Mouse (Mus musculus) heart, adult 18-20 months (tissue): Measurements from ENCODE around the gene Gpr152. TPM values are rescaled to one million over a fixed set of nuclear protein-coding genes. Genes with fewer than 3 reads are reported as not detected.
A peak's percentile ranks its signal among the peaks of the same experiment; 100 is the strongest.

Experiments used
- DNase-seq, 2 experiments: peaks; one replicate each; pipeline ENCODE4 v3.0.0; 2021 to 2022; ENCODE audit warnings: mixed read lengths in 1 of 2
- long read RNA-seq, 2 experiments: library from polyadenylated mRNA; stranded (forward); transcript quantifications; one replicate each; pipeline ENCODE4 v2.0.0; 2021
- total RNA-seq, 2 experiments: library from RNA; stranded (reverse); gene quantifications; 2 replicates each; pipeline ENCODE4 v1.2.3; 2021

Gpr152 gene
- under 1 TPM in 1 of 2 experiments, not detected in 1; 0.08 TPM for total RNA-seq
- long read RNA-seq, experiment 1, result 0 reads
- long read RNA-seq, experiment 2, result 0 reads

DNA sequence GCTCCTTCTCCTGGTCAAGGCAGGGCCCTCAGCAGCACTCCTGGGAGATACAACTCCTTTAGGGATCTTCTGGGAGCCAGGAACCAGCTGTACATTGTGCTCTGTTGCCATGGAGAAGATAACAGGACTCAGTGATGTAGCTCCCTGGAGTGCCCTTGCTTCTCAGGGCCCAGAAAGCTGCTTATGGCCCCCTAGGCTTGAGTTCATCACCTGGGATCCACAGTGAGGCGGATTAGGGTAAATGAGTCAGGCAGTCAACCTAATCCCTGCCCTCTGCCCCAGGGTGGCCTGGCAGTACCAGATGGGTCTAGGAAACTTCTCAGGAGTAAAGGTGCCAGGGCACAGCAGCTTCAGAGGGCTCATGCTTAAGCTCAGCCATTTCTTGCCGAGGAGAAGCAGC lies at the start of gene Gpr152:
TSS of gene Gpr152 (plus strand) at position 342 of the 400 bp plus-strand sequence.
- DNase-seq, result no peak

DNA sequence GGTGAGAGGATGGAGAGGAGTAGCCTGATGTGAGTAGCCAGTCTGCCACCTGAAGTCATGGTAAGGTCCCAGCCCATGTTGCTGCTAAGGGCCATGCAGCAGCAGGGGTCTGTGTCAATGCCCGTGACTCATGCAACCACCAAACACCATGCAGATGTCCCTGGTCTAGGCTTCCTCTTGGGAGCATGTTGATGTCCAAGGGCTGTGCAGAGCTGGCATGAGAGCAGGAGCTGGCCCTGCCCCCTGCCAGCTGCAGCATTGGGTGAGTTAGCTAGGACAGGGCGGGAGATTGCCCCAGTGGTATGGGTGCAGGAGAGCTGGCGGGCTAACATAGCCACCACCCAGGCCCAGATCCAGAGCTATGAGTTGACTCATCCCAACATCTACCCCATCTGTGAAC lies 49.1 kb upstream of the Gpr152 start:
- no peak for DNase-seq

DNA sequence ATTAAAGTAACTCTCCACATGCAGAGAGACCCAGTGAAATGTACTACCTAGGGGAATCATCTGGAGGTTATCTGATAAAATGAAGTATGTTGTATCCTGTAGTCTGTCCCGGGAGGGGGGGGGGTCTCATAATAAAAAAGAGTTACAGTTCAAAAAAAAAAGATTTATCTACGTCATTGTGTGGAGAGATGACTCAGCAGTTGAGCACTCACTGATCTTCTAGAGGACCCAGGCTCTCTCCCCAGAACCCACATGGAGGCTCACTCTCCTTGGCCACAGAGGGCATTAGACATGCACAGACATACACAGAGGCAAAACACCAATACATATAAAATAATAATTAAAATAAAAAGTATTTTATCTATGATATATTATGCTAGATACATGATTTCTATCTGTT lies 48.2 kb upstream of the Gpr152 start:
- no peak for DNase-seq

DNA sequence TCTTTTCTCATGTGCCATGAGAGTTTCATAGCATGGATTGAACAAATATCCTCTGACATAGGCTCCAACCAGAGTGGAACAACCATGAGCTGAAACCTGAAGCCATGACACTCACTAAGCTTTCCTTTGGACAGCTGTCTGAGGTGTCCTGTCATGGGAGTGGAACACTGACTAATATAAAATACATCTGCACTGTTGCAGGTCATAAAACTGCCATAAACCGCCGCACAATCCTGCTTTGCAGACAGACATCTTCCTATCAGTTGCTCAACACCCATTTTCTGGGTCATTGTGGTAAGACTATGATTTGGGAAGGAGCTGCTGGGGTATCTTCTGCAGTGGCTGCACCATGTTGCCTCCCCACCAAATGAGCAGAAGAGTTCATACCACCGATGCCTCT lies 46.8 kb upstream of the Gpr152 start:
- no peak for DNase-seq

DNA sequence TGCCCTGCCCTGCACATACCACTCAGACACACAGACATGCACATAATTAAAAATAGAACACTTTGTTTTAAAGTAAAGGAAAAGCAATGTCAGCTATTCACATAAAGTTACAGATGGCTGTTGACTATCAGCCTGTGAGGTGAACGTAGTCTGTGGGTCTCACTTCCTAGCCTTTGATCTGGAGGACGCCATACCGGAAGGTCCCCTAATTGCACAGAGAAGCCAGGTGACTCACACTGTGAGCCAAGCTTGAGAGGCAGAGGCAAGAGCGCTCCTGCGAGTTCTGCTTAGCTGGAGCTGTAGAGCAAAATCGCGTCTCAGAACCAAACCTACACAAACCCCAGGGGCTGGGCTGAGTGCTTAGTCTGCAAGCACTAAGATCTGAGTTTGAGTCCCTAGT lies 45.8 kb upstream of the Gpr152 start:
- DNase-seq, result no peak

DNA sequence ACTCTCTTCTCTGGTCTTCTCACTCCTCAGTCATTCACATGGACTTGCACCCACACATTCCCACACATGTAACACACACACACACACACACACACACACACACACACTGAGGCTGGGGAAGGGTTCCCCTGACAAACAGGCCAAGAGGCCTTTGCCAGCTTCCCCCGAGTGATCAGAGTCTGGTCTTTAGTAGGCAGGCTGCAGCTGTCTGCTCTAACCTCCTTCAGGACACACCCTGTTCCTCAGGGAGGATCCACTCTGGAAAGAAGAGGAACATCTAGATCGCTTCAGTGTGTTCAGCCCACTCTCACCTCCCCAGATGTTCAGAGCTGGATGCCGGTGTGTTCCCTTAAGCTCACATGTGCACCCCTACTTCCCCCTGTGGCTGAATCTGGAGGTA lies 45.2 kb upstream of the Gpr152 start:
- no peak for DNase-seq

DNA sequence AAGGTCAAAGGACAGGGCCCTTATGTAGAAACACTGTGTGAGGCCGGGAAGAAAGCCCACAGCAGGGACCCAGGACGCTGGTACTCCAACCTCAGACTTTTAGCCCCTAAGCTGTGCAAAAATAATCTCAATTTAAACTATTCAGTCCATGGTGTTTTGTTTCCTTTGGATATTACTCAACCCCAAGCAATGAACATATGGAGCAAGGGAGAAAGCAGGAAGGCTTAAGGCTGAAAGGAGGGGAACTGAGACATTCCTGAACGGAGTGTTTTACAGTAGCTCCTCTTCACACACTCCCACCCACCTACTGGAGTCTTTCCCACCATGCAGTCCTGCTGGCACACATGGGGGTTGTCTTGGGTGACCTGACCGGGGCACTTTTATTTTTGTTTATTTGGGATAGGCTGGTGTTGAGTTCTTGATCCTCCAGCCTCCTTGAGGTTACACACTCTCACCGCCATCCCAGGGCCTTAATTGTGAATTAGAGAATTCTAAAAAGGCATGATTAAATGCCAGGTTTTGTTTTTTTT lies 44.7 kb upstream of the Gpr152 start:
- DNase-seq, result no peak

DNA sequence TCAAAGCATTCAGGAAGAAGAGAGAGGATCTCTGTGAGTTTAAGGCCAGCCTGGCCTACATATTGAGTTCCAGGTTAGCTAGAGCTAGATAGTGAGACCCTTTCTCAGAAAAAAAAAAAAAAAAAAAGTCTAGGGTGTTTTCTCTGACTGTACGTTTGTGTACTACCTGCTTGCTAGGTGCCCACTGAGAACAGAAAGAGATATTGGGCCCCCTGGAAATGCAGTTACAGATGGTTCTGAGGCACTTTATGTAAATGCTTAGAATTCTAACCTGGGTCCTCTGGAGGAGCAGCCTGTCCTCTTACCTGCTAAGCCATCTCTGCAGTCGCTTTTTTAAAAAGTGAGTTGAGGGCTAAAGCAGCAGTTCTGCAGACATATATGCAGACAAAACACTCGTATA lies 43.8 kb upstream of the Gpr152 start:
- DNase-seq, result no peak

DNA sequence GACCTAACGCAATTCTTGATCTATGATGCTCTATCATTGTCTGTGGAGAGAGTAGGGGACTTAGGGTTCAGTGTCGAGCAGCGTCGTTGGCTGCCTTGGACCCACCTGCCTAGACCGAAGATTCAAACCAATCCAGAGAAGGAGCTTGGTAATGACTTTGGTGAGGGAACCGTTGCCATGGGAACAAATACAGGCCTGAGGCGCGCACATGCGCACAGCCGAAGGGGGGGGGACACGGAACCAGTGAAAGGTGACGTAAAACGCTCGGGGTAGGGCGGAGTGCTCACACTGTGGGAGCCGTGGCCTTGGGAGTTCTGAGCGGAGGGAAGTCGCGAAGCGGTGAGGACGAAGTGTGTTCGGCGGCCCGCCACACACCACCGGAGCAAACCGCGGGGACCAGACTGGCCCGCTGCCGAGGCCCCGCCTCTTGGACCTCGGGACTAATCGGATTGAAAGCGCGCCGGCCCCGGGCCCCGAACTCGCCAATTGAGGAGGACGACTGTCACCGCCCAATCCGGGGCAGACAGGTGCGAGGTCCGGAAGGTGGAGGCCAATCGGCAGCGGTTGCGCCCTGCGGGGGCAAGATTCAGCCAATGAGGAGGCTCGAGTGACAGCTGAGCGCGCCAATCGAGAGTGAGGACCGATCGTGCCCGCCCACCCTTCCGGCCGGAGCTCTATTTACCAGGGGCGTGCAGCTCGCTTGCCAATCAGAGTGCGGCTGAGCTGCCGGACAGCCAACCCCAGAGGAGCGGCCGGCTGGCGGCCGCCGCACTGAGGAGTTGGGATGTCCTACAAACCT lies 42.7 kb upstream of the Gpr152 start, which contains the start of gene Cdk2ap2:
TSS of gene Cdk2ap2 (plus strand) at position 541 of the 799 bp plus-strand sequence.
- DNase-seq, result peak; percentile 100

DNA sequence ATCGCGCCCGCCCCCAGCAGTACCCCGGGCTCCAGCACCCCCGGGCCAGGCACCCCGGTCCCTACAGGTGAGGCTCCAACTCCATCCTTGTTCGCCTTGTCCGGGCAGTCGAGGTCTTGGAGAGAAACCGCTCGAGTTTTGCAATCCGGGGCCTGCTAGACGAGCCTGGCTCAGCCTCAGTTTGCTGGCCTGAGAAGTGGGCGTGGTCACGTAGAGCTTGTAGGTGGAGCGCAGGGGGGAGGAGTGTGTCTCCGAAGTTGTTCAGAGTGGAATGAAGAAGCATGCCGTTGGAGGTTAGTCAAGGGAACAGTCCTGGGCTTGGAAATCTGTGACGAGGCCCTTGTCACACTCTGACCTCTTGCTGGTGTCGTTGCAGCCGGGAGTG lies 42.2 kb upstream of the Gpr152 start:
- DNase-seq, result no peak

DNA sequence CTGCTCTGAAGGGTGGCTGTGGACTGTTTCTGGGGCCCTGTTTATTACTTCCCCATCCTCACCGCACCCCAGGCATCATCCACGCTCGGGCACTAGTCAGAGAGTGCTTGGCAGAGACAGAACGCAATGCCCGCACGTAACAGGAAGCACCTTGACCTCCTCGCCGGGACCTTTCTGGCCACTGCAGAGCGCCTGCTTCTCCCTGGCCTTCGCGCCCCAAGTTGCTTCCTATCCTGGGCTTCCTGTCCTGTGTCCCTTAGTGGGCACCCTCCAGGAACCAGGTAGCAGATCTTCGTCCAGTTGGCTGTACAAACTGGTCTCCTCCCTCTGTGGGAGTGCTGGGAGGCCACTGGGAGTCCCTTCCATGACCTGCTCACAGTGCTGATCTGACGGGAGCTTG lies 41.2 kb upstream of the Gpr152 start:
- DNase-seq, result peak; percentile 12 to 29

DNA sequence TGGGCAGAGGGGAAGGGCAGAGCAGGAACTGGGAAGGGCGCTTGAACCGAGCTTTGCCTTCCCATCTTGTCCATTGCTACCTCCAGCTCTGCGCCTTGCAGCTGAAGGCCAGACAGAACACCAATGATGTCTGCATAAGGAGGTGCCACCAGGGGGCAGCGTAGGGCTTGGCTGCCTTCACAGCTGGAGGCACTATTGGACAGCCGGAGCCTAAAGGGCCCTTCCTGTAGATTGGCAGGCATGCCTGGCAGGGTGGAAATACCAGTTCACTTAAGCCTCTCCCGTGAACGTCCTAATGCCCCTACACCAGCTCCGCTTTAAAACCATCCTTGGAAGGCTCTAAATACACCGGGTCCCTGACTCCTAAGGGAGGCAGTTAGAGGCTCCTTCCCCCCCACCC lies 40.5 kb upstream of the Gpr152 start:
- peak; percentile 94 for DNase-seq

DNA sequence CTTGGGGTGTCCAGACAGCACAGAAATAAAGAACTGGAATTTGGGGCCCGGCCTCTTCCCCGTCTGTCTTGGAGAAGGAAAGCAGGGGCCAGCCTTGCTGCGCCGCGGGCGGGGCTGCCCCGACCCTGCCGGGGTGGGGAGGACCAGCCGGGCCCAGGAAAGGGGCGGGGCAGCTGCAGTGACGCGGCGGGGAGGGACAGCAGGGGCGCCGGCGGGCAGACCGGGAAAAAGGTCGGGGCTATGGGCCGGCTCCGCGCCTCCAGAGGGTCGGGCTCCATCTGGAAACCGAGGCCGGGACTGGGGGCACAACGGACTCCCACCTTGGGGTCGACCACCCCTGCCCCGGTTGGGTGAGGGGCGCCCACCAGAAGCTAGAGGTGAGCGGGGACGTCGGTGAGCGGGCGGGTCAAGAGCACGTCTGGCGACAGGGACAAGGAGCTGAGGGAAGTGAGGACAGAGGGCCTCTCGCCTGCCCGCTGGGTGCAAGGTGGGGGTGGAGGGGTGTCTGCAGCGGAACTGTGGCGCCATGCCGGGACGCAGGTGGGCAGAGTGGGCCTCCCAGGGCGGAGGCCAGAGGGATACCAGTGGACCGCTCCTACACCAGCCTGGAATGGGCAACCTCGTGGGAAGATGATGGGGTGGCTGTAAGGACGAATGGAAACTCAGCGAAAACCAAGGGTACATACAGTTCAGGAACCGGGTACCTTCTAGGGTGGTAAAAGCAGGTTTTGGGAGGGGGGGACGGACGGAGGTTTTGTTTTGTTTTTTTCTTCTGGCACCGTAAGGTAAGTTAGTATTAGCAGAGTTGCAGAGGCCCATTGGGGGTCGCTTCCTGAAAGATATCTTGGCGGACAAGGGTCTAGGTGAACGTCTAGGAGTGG lies 39.5 kb upstream of the Gpr152 start, which contains the start of gene Pitpnm1:
TSS of gene Pitpnm1 (plus strand) at position 162 of the 881 bp plus-strand sequence.
- peak; percentile 88 to 90 for DNase-seq

DNA sequence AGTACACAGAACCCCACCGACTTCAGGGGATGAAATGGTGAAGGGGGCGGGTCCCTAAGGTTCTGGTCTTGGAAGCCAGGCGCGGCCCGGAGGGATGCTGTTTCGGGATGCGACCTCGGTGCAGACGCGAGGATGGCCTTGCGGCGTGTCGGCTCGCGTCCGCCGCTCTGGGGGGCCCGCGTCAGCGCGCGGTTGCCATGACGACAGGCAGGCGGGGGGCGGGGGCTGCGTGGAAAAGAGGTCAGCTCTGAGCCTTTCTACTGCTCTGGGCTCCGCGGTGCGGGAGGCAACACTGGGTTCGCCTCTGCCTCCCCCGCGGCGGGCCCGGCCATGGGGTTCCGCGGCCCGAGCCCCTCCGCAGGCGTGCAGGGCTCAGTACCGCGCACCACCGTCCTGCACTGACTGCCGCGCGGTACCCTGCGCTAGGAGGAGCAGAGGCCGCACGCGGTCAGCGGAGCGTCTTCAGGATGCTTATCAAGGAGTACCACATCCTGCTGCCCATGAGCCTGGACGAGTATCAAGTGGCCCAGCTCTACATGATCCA lies 38.8 kb upstream of the Gpr152 start:
- DNase-seq, result peak; percentile 31 to 32

DNA sequence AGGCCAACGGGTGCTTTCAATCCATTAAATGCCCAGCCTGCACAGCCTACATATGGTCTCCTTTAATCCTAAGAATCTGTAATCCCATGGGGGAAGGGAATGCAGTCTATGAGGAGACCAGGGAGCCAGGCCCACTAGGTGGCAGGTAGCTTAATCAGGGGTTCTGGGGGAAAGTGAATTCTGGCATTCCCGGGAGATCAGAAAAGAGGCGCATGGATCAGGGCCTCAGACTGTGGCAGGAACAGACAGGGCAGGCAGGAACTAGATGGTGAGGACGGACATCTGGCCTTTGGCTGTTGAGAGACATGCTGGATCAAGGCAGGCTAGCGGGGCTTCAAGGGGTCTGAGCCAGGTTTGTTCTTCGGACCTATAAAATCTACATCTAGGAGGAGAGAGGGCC lies 38.1 kb upstream of the Gpr152 start:
- no peak for DNase-seq

DNA sequence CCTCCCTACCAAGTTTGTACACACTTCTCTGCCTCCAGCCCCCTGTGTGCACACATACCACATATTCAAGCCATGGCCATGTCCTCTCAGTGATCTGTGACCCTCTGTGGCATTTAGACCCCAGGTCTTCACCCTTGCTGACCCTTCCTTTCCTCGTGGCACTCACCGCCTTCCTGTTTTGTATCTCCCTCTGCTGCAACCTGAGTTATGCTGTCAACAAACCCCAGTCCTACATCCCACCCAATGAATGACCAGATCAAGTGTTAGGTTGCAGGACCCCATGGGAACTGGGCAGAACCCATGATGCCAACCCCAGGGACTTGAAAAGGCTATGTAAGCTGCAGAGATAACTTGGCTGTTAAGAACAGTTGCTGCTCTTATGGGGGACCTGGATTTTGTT lies 37.5 kb upstream of the Gpr152 start:
- no peak for DNase-seq

DNA sequence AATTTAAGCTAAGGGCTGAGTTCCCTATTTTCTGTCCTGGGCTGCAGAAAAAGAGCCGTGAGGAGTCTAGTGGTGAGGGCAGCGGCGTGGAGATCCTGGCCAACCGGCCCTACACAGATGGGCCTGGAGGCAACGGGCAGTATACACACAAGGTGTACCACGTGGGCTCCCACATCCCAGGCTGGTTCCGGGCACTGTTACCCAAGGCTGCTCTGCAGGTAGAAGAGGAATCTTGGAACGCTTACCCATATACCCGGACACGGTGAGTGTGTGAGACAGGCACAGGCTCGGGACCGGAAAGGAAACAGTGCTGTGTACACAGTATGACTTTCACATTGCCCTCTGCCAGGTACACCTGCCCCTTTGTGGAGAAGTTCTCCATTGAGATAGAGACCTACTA lies 37.0 kb upstream of the Gpr152 start:
- no peak for DNase-seq

DNA sequence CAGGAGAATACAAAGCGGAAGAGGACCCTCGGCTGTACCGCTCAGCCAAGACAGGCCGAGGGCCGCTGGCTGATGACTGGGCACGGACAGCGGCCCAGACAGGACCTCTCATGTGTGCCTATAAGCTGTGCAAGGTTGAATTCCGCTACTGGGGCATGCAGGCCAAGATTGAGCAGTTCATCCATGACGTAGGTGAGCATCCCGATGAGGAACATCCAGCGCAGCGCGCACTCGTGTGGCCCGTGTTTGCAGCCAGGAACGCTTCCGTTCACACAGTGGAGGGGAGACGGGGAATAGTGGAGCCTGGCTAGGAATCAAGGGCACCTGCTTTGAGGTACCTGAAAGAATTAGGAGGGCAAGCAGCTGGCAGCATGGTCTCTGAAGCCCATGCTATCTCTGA lies 36.3 kb upstream of the Gpr152 start:
- no peak for DNase-seq

DNA sequence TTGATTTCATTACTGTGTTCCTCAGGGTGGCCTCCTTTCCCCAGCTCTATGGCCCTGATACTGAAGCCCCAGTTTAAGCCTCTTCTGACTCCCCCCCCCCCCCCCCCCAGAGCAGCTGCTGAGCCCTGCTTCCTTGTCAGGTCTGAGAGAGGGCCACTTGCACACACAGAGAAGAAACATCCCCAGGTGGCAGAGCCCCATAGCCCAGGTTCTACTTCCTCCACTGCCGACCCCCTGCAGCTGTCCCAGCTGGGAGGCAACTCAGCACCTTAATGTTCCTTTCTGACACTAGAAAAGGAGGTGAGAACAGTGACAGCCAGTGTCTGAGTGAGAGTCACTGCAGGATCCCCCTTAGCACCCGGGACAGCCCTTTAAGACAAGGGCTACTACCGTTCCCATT lies 35.8 kb upstream of the Gpr152 start:
- no peak for DNase-seq

DNA sequence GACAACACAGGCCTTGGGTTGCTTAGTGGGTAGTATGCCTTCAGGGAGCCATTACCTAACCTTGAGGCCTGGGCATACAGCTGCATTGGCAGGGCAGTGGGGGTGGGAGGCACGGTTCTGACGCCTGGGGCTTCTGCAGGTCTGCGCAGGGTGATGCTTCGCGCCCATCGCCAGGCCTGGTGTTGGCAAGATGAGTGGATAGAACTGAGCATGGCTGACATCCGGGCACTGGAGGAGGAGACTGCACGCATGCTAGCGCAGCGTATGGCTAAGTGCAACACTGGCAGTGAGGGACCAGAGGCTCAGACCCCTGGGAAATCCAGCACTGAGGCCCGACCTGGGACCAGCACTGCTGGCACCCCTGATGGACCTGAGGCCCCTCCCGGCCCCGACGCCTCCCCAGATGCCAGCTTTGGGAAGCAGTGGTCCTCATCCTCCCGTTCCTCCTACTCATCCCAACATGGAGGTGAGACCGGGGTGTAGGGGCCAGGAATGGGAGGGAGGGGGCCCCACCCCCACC lies 34.9 kb upstream of the Gpr152 start:
- no peak for DNase-seq

DNA sequence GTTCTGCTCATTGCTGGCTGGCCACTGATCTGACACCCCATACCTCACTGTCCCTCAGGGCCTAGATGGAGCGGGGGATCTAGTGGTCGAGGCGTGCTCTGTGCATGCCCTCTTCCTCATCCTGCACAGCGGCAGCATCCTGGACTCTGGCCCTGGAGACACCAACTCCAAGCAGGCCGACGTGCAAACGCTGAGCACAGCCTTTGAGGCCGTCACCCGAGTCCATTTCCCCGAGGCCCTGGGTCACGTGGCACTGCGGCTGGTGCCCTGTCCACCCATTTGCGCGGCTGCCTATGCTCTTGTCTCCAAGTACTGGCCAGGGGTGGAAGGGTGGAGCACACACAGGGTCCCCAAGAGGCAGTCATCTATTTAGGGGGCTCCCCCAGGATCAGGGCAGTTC lies 32.9 kb upstream of the Gpr152 start:
- no peak for DNase-seq

DNA sequence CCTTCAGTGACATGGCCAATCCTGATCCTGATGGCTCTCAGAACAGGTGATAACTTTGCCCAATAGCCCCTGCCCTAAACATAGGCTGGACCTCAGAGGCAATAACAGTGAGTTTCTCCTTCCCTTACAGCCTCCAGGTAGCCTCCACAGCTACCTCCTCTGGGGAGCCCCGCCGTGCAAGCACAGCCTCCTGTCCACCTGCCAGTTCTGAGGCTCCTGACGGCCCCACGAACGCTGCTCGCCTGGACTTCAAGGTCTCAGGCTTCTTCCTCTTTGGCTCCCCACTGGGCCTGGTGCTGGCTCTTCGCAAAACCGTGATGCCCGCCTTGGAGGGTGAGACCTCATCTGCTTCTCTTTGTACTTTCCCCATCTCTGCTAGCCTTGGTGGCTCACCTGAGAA lies 31.1 kb upstream of the Gpr152 start:
- DNase-seq, result no peak
